Mouse (Mus musculus) inflammation-experienced regulatory T-cells, adult 6 months (primary cell): Measurements from ENCODE around the gene Nog. TPM values are rescaled to one million over a fixed set of nuclear protein-coding genes. Genes with fewer than 3 reads are reported as not detected.

Experiments
- ATAC-seq: one replicate; pipeline ENCODE4 v1.8.0; 2017
- polyA plus RNA-seq, 3 experiments: library from polyadenylated mRNA; unstranded; fragments of 100-300 nt; shearing (Covaris generic); gene quantifications; one replicate each; pipeline ENCODE4 v1.2.1; 2017

Gene Nog
- not detected for polyA plus RNA-seq

GRCm38 (mm10) chr11:89302056-89302815 is at the start of gene Nog:
Gene Nog (minus strand): TSS chr11:89302332.
- no peak for ATAC-seq

DNA sequence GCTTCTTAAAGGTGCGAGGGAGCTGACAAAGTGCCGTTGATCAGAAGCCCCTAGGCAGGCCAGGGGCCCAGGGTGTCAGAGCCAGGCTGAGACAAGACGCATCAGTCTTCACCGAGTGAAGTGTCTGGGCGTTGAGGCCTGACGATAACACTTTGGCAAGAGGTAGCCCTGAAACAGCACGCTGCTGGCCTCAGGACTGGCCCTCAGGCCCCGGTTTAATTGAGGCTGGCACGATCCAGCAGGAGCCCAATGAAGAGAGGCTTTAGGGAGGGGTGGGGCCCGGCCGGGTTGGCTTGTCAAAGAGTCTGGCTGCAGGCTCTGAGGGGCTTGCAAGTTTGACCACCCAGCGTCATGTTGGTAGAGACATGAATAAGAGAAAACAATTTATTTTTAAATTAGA is 38.1 kb upstream of the Nog start:
- ATAC-seq = no peak

GRCm38 (mm10) chr11:89339783-89340182 is 37.7 kb upstream of the Nog start:
- no peak for ATAC-seq

- ATAC-seq = no peak
Observed at GRCm38 (mm10) chr11:89337910-89338309, 35.8 kb upstream of the Nog start.

GRCm38 (mm10) chr11:89327089-89327881 is 25.2 kb upstream of the Nog start:
- no peak for ATAC-seq

- ATAC-seq = no peak
Observed at GRCm38 (mm10) chr11:89321775-89322174, 19.6 kb upstream of the Nog start.

- ATAC-seq = no peak
Observed at GRCm38 (mm10) chr11:89319675-89320074, 17.5 kb upstream of the Nog start.

DNA sequence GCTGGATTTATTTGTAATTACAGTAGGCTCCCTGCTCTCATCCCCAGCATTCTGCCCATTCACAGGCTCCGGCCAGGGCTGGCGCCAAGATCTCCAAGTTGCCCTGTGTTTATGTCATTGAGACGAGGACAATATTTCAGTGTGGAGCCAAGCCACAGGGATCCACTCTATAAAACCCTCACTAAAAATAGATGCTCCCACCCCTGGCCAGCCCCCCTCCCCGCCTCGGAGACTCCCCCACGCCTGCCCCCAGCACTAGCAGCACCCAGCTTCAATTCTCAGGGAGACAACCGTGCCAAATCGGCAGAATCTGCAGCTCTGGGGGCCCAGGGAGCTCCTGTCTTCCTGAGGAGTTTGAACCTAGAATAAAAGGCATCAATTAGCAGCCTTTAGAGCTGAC is 16.2 kb upstream of the Nog start:
- no peak for ATAC-seq

GRCm38 (mm10) chr11:89317757-89318156 is 15.6 kb upstream of the Nog start:
- ATAC-seq = no peak

GRCm38 (mm10) chr11:89314374-89314773 is 12.2 kb upstream of the Nog start:
- no peak for ATAC-seq

DNA sequence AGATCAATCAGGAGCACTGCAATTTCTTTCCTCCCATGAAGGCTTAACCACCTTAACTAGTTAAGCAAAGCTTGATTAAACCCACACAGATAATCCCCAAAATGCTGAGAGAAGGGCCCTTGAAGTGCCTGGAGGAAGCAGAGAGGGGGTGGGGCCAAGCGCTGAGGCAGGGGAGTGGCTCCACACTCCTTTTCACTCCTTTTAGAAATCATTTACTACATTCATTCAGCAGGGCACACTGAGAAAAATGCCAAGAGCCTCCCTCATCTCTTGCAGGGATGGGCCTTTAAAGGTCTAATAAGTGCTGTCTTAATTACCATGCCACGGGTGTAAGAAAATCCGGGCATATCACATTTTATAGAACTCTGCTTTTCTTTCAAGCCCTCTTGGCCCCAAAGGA is 10.2 kb upstream of the Nog start:
- no peak for ATAC-seq

DNA sequence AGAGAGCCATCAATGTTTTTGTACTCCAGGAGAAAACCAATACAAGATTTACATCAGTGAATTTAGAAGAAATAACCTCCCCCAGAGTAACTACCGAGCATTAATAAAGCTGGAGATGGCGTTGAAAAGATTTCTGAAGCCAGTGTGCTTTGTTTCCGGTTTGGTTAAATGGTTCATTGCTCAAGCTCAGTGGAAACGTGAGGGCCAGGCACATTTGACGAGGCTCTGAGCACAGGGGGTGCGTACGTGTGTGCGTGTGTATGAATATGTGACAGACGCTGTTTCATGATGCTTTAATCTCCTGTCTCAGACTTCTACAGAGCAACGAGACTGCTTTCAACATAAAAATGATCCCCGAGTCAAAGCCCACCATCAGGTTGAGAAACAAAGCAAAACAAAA is 8.1 kb upstream of the Nog start:
- ATAC-seq = no peak

DNA sequence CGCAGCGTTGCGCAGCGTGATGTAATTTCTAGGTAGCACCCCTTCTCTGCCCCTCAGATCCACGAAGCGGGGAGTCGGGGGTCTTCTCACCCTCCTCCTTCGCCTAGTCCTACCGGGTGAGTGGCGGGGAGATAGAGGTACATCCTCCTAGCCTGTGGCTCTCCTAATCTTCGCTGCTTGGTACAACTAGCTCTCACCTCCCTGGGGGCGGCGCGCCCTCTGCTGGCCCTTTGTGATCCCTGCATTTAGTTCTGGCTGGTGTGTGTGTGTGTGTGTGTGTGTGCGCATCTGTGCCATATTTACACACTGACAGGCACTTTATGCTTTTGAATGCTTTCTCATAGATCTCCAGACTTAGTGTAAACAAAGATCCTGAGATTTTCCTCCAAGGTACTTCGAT is 1.3 kb upstream of the Nog start:
- no peak for ATAC-seq

GRCm38 (mm10) chr11:89302816-89303180 is 666 bp upstream of the Nog start:
- no peak for ATAC-seq

DNA sequence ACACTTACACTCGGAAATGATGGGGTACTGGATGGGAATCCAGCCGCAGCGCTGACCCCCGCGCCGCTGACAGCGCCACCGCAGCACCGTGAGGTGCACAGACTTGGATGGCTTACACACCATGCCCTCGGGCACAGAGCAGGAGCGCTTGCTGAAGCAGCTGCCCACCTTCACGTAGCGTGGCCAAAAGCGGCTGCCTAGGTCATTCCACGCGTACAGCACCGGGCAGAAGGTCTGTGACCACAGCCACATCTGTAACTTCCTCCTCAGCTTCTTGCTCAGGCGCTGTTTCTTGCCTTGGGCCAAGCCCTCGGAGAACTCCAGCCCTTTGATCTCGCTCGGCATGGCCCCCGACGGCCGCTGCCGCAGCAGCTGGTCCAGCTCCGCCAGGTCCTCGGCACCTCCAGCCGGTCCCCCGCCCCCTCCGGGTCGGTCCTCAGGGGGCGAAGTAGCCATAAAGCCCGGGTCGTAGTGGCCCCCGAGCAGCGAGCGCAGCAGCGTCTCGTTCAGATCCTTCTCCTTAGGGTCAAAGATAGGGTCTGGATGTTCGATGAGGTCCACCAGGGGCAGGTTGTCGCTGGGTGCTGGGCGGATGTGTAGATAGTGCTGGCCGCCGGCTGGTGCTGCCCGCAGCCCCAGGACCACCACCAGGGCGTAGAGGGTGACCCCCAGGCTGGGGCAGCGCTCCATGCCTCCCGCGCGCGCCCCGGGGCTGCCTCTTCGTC is 639 bp downstream of the Nog start:
- ATAC-seq = no peak

DNA sequence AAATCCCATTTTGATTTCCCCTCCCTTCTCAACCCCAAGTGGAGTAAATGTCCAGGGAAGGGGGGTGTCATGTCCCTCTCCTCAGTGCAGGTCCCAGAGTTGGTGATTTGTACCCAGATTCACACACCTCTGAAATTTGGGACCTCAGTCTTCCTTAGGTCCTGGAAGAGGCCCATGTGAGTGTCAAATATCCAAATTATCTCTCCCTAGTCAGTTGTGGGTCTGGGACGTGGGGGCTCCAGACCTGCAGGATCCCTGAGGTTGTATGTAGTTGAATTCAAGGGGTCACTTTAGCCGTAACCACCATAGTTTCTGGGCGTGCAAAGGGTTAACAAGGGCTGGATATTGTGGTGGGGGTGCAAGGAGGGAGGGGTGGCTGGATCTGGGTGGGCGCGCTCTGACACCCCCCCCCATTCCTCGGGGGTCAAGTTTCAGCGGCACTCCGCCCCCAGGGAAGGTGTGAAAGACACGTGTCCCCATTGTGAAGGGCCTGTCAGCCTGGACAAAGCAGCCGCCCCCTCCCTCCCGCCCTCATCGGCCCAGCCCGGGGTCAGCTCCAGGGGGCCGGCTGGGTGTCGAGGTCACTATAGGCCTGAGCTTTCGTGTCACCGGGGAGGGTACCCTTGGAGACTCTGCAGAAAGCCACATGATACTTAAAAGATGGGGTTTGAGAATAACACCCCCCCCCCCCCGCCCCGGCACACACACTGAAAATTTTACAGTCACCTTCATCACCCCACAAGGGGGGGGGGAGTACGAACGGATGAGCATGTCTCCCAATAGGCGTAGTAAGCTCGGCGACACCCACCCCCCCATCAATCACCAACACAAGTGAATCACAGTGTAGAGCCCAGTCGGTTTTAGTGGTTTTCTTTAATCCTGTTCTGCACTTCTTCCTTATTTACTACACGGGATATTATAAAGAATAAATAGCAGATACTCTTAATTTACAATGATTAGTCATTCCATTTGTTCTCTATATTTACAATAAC is 2.1 kb downstream of the Nog start:
- no peak for ATAC-seq

DNA sequence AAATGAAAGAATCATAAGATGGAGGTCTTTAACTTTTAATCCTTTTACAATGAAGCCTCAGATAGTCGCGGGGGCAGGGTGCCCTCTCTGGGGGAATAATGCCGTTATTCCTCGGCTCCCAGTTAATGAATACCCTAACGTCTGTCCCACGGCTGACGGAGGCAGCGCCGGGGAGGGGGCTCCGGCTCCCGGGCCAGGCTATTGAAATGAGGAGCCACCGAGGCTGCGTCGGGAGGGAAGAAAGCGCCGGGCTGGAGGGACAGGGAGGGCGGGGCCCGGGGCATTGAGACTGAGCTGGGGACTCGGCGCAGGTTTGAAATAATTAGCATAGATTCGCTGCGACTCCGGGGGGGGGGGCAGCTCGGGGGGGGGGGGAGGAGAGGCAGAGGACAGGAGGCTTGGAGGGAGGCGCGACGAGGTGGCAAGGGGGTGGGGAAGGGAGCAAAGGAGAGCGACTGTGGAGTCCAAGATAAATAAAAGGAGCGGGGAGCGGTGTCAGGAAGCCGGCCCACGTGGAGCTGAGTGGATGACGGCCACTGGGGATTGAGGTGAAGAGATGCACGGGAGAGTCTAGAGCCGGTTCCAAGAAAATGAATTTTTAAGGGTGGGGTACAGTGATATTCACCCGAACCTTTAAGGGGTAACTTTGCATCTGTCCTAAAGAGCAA is 2.9 kb downstream of the Nog start:
- ATAC-seq = no peak

DNA sequence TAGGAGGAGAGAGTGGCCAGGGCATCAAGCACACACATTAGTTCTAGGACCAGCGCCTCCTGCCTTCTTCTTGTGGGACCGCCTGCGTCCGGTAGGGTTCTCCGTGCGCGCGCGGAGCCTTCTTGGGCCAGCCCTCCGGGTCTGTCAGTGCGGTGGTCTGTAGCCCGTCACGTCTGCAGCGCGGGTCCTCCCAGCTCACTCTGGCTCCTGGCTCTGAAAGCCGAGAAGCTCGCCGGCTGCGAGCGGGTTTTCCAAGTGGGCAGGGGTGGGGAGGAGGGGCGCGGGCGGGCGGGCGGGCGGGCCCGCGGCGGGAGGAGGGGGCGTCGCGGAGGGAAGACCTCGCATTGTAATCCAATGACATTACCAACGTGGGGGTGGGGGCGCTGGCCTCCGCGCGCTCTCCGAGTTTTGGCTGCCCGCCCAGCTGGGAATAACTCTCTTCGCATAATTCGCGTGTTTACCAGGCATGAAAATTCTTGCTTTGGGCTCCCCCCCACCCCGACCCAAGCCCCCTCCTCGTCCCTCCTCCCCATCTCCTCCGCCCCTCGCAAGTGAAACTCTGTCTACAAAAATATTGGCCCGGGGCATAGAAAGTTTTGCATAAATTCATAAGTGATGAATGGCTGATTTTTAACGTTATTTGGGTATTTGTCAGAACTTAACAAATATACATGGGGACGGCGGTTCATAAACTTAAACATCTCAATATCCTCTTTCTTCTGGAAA is 3.7 kb downstream of the Nog start:
- ATAC-seq = no peak

- ATAC-seq = no peak
Observed at GRCm38 (mm10) chr11:89297521-89297920, 4.6 kb downstream of the Nog start.

GRCm38 (mm10) chr11:89269809-89270361 is 32.2 kb downstream of the Nog start:
- ATAC-seq = no peak

- no peak for ATAC-seq
Observed at GRCm38 (mm10) chr11:89267520-89267919, 34.6 kb downstream of the Nog start.
